Mouse (Mus musculus) mature B cell (primary cell): ENCODE measurements around the gene Smad6.

Source experiments
- in situ Hi-C: fragments of 300-500 bp; cut with MboI; formaldehyde crosslinking; loops from 2 replicates; pipeline ENCODE4 v1.14.3; 2019

Smad6 gene

DNA sequence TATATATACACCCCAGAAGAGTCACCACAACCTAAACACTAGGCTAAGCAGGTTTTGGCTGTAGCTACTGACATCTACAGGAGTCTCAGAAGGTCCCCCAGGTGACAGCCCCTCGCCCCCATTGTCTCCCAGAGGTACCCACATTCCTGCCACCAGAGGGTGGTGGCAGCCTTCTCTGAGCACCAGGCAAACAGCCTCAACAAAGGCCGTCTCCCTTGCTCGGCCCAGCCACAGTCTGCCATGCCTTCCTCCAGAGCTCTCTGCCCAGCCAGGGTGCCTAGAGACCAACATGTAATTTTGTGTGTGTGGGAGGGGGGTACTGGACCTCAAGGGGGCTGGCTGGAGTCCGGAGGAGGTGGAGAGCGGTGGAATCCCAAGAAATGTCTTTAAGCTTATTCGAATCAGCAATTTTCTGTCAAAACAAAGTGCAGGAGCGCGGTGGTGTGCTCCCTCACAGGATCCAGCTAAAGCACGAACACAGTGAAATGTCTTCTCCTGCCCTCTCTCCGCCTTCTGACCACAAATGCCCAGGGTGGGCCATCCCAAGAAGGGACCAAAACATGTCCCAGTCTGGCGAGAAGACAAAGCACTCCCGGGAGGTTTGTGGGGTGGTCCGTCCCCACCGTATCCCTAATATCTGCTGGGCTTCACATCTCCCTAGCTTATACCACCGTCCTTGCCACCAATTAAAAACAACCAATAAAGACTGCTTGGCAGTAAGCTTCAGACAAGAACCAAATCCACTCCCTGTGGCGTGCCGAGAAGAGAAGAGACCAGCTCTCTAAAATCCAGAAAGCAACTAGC, 62.5 kb downstream of the Smad6 start:
- in situ Hi-C loops, result no loop called here

DNA sequence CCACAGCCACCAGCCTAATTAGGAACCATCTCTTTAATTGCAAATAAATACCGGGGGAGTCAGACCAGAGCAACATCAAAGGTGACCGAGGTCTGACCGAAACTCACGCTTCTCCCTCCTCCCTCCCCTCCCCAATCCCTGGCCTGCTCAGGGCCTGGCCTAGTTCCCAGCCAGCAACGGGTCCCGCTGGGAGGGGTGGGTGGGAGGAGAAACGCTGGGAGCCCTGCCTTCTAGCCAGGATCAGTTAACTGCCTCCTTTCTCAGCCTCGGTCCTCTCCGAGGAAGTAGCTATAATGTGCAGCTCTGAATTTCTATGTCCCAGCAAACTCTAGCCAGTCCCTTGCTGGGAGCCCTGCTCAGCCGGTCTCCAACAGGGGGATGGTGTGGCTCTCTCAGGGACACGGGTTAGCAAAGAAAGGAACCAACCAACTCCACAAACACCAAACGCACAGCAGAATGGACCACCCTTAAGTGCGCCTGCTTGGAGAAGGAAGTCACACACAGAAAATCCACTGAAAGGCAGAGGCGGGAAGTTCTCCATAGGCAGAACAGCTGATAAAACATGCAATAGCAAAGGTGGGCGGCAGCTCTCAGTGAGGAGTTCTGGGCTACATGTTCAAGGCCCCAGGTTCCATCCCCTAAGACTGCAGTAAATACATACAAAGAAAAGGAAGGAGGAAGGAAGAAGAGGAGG, 63.4 kb downstream of the Smad6 start:
- in situ Hi-C loops, result no loop called here

DNA sequence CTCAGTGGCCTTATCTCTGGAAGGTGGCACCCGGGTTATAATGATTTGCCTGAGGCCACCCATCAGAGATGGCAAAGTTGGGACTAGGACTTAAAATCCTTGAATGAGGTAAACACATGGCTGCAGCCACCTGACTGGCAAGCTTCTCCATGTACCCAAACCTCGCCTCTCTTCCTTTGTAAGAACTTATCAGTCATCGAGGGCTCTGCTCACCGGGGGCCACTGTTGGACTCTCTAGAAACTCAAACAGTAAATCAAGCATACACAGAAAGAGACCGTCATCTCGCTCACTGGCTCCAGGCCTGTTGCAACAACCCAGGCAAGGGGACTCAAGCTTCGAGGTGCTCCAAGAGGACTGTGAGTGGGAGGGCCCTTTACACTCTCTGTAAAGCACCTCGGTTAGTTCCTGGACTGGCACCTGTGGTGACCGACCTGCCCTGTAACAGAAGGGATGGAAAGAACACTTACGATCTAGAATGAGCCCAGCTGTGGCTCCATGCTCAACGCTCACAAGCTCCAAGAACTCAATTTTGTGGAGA, 64.1 kb downstream of the Smad6 start:
- in situ Hi-C loops, result no loop called here

DNA sequence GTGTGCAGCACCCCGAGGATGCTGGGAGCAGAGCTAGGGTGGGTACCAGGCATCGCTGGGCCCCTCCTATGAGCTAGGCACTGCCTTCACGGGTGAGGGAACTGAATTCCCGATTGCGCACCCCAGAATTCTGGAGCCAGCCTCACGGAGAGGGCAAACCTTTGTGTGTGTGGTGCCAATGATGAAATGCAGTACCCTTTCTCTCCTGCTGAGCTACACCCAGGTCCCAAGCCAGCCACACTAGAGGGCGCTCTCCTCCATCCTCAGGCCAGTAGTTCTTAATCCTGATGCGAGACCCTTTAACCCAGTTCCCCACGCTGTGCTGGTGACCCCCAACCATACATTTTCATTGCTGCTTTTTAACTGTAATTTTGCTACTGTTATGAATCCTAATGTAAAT, 65.8 kb downstream of the Smad6 start:
- in situ Hi-C loops, result no loop called here

DNA sequence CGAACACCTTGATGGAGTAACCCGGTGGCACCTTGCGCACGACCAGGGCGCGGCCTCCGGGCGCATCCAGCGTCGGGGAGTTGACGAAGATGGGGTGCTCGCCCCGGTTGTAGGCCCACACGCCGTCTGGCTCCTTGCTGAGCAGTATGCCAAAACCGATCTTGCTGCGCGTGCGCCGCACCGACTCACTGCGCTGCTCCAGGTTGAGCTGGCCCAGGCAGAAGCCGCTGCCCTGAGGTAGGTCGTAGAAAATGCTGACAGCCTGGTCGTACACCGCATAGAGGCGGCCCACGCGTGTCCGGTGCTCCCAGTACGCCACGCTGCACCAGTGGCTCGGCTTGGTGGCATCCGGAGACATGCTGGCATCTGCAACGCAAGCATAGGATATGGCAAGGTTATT, 68.2 kb downstream of the Smad6 start:
- in situ Hi-C loops, result no loop called here

DNA sequence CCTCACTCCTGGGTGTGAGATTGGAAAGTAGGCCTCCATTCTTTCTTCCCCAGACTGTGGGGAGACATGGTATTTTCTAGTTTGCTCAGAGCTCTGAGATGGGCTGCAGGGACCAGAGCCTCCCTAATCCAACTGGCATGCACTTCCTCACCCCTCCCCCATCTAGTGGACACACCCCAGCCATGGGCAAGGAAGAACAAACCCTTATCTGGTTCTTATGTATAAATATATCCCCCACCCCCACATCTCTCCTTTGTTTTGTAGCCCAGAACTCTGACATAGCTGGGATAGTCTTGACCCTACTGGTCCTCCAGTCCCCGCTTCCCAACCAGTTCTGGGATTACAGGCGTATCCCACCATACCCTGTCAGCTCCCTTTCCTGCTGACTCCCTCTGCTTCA, 69.3 kb downstream of the Smad6 start:
- in situ Hi-C loops, result no loop called here

DNA sequence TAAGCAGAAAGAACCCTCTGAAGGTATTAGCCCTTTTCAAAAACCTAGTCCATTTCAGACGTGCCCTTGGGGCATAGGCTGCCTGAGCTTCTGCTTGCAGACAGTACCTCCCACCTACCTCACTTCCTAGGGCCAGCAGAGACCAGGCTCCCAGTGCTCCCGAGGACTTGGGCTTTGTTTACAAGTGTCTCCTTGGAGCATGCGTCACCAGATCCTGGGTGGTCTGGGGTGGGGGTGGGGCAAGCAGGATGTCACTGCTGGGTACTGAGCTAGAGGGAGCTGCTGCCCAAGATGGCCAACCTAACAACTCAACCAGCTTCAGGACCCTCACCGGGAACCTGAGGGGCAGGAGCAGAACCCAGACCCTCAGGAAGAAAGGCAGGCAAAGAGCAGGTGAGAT, 71.5 kb downstream of the Smad6 start:
- in situ Hi-C loops, result no loop called here

DNA sequence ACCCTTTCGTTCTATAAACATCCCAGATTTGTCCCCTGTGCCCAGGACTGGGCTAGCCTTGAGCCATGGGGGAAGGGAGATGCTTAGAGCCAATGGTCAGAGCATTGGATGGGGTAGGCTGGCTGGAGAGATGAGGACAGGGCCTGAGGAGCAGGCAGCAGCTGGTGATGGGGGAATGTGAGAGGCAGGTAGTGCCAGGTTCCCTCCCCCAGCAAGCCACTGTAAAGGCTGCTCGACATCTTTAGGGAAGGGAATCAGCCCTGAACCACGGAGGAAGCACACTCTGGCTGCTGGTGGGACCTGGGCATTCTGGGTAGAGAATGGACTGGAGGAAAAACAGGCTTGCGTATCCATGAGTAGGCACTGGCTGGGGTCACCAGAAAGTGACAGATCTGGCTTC, 72.5 kb downstream of the Smad6 start:
- in situ Hi-C loops, result no loop called here

DNA sequence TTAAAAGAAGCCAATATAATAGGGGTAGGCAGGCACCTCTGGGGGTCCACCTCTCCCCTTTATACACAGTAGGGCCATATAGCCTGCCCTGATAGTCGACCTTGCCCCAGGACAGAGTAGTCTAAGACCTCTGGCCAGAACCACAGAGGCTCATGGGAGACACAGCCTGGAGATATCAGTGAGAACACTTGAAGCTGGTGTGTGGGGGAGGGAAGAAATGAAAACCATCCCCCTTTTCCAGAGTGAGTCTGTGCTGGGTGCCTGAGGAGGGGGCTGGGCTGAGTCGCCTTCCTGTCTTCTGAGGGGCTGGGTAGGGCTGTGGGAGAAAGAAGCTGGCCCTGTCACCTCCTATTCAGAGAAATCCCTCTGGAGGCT, 79.3 kb downstream of the Smad6 start:
- in situ Hi-C loops, result no loop called here

DNA sequence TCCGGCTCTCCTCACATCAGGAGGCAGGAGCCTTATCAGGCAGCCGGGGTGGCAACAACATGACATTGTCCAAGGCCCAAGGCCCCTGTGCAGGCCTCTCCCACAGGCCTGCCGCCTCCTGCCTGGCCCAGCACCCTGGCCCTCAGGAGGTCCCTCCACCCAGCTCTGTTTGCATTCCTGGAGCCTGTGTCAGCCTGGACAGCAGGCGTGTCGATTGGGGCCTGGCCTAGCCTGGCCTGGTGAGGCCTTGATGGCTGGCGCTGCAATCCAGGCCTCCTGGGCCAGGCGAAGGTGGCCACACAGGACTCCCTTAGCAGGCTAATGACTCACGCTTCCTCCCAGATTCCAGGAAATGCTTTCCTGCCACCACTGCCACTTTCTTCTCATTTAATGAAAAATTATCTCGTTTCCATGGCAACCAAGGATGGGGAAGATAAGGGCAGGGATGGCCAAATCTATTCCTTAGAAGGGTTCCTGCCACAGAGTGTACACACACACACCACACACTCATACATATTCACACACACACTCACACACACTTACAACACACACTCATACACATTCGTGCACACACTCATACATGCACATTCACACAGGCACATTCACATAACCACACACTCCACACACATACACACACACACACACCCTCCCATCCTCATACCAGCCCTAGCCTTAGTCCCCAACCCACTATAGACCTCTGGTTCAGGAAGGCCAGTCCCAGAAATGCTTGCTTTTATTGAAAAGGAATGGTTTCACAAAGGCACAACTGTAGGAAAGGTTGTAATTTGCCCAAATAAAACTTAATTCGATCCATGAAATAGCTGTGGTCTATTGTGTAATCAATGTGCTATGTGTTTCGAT, 79.9 kb downstream of the Smad6 start:
- in situ Hi-C loops, result no loop called here

DNA sequence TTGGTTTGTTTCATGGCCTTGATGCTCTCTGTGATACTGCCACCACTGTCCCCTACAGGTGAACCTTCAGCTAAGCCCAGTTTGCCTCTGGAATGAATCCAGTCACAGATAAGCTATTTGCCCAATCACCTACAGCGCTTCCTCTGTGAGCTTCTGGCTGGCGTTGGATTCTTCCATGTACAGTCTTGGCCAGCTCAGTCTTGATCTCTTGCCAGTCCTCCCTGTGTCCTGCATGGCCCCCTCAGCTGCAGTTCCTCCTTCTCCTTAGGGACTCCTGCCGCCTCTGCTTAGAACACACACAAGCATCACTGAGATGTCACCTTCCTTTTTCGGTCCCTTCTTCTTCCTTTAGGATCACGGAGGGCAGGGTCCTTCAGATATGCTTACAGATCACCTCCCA, 85.6 kb downstream of the Smad6 start:
- in situ Hi-C loops, result no loop called here

DNA sequence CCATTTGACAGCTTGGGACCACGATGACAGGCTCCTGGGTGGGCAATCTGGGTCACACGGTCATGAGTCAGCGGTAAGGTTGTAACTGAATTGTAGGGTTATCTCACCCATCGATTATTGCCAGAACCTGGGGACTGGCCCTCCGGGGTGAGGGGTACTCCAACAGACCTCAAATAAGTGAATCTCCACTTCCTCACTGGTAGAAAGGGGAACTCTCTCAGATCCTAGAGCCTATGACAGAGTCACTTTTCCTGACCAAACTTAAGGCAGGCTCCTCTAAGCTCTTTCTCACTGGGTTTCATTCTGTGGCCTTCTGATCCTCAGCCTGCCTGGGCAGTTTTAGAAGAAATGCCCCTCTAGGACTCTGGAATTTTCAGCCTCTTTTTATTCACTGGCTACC, 88.8 kb downstream of the Smad6 start:
- in situ Hi-C loops, result no loop called here

DNA sequence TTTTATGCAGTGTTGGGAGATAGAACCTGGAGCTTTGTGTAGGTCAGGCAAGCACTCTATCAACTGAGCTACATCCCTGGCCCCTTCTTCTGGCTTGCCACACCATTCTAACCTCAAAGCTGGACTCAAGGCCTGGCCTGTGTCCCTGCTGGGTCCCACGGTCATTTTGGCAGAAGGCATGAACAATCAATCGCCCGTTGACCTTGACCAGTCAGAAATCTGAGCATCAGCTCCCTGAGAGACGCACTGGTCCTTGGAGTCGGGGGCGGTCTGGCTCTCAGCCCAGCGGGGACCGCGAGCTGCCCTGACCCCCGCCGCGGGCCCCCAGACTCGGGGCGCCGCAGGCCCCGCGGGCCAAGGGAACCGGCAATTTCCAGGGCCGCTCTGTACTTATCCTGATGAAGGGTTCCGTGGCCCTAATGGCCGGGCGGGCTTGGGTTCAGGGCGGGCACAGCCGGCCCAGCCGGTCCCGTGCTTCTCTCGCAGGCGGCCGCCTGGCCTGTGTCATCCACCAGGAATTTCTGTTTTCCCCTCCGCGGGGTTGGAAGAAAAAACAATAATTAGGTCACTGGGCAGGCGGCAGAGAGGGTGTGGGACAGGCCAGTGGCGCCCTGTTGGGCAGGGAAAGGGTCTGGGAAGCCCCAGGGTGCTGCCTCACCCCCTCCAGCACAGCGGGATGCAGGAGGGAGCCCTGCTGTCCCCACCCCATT, 94.4 kb downstream of the Smad6 start:
- in situ Hi-C loops, result no loop called here

DNA sequence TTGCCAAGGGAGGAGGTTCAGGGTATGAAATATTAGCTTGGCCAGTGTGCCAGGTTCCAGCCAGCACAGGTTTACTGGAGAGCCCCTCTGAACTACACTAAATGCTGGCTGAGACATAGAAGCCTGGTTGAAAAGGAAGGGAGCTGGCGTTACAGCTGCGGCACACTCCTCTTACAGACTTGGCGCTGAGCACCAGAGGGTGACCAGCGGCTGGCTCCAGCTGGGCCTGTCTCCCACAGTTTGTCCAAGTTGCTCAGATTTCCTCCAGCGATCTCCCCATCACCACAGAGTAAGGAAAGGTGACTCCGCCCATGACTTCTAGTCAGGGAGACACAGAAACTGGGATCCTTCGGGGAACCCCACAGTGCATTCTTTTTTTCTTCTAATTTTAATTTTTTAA, 95.5 kb downstream of the Smad6 start:
- in situ Hi-C loops, result no loop called here

DNA sequence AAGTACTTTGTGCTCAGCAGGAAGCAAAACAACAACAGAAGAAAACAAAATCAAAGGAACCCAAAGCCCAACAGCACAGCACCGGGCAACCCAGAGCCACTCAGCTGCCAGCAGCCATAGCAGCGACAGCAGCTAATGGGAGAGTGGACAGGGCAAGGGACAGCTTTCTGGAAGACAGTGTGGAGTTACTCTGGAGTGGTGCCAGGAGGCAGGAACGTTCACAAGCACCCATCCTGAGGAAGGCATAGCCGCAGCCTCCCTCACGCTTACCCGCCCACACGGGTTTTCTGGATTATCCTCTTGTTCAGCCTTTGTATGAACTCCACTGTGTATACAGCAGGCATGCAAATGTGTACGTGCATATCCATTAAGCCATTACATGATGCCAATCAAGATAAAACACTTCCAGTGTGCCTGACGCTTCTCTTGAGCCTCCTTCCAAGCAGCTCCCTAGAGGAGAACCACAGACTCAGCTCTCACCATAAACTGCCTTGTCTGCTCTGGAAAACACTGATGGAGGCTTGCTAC, 98.6 kb downstream of the Smad6 start:
- in situ Hi-C loops, result no loop called here

DNA sequence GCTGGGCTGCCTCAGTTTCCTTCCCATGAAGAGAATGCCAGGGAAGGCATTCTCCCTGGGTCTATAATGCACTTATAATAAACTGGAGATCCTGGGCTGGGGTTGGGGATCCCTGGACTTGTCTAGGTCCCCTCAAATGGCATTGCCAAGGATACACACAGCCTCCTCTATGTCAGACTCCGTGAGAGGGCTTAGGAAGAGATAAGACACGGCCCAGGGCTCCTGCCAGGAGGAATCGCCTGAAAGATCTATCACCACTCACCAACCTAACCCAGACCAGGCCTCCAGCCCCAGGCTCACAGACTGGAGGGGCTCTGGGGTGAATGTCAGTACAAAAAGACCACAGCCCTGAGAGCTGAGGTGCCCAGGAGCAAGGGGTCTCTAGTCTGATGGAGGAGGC, 102.2 kb downstream of the Smad6 start:
- in situ Hi-C loops, result loop anchor here (10.0 kb wide), 1 partner anchor 175 kb away; no protein-coding TSS in a partner anchor

DNA sequence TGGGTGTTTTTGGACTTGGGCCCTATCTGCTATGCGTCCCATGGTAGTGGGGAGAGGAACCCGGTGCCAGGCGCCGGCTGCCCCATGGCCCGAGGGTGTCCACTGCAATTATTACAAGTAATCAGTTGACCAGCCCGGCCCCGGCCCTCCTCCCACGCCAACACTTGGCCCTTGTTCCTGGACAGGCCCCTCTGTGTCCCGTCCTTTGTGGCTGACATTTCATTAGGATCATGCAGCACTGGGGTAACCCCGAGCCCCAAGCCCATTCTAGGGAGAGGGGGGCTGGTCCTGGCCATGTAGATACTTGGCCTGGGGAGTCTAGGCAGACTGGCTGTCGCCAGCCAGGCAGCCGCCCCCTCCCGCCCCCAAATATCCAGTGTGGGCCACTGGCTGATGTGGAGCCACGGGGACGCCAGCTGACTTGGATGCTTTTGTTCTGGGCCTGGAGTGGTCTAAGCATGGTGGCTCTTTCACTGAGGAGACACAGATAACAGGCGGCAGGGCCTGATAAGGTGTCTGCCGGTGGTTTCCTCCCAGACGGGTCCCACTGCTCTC, 102.8 kb downstream of the Smad6 start:
- in situ Hi-C loops, result loop anchor here (10.0 kb wide), 1 partner anchor 176 kb away; no protein-coding TSS in a partner anchor

DNA sequence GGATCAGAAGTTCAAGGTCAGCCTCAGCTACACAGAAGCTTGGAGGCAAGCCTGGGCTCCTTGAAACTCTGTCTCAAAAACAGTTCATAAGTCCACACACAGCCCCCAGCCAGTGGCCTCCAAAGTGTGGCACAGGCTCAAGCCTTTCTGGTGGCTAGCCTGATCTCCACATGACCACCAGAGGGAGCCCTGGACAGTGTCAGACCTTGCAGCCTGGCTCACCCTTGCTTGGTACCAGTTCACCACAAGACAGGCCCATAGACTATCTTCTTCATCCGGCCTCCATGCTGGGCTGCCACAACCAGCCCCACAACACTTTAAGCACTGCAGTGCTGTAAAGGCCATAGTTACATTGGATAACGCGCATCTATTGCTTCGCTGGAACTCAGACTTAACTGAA, 103.6 kb downstream of the Smad6 start:
- in situ Hi-C loops, result loop anchor here (10.0 kb wide), 1 partner anchor 177 kb away; no protein-coding TSS in a partner anchor

DNA sequence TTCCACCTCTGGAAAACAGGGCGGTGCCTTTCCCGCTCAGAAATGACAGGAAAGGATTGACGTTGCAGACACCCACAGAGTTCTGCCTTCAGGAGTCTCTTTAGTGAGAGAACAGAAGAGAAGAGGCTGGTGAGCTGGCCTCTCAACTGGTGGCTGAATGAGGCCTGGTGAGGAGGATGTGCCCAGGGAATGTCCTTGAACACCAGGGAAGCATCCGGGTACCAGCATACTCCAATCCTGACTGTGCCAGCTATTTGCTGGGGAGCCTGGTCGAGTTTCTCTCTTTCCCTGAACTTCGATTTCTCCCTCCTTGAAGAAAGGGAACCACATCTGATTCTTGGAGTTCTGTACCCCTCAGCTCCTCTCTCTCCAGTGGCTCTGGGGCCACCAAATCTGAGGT, 105.4 kb downstream of the Smad6 start:
- in situ Hi-C loops, result loop anchor here (10.0 kb wide), 1 partner anchor 178 kb away; no protein-coding TSS in a partner anchor

DNA sequence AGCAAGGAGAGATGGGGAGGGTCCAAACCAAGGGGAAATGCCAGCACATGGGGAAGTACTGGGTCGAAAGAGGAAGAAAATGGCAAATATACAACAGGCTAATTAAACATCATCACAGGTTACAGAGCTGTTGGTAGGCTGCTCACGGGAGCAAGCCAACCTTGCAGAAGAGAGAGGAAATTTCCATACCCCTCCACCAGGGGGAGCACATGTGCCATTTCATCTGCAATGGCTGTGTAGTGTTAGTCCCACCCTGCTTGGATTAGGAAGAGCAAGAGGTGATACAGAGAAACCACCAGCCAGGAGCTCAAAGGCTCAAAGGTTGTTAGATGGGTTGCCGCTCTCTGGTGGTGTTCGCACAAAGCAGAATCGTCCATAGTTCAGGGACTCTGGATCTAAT, 105.9 kb downstream of the Smad6 start:
- in situ Hi-C loops, result loop anchor here (10.0 kb wide), 1 partner anchor 179 kb away; no protein-coding TSS in a partner anchor

DNA sequence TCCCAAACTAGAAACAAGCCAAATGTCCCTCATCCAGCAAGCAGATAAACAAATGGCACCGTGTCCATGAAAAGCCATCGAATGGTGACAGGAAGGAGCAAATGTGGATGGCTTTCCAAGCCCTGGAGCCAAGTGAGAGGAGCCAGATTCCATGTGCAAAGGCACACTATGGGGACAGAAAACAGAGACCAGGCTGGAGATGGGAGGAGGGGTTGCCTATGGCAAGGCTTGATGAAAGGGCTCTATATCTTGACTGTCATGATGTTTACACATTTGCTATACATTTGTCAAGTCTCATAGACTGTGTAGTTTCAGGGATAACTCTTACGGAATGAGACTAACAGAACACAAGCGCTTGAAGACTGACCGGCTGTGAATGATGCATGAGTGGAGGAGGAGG, 106.9 kb downstream of the Smad6 start:
- in situ Hi-C loops, result loop anchor here (10.0 kb wide), 1 partner anchor 180 kb away; no protein-coding TSS in a partner anchor
